Mouse (Mus musculus): ENCODE results near the gene Tango2. TPM values are rescaled to one million over a fixed set of nuclear protein-coding genes. Genes with fewer than 3 reads are reported as not detected.

The Tango2 gene
- polyA plus RNA-seq, 1 experiment from 2014 or later: 29.1 TPM

GRCm38 (mm10) chr16:18379338-18380001, 31.6 kb upstream of the Tango2 start:
- H3K4me1 ChIP-seq: peaks cover 75% of the 10 kb centered on the region
- no peak overlapping the region for H3K4me3 ChIP-seq
- H3K27me3 ChIP-seq (replicated peaks; ENCODE audit: low read depth, poor library complexity, severe bottlenecking): no peaks in the 10 kb centered on the region
- no peaks in the 10 kb centered on the region for H3K9me3 ChIP-seq
- H3K36me3 ChIP-seq (replicated peaks): no peaks in the 10 kb centered on the region
- H3K27ac ChIP-seq (replicated peaks): peak overlapping the region; percentile 83
- WGBS: 77% methylated on average over 8 of the region's 8 CpGs
- DNase-seq (ENCODE audit: low spot score): no peak

DNA sequence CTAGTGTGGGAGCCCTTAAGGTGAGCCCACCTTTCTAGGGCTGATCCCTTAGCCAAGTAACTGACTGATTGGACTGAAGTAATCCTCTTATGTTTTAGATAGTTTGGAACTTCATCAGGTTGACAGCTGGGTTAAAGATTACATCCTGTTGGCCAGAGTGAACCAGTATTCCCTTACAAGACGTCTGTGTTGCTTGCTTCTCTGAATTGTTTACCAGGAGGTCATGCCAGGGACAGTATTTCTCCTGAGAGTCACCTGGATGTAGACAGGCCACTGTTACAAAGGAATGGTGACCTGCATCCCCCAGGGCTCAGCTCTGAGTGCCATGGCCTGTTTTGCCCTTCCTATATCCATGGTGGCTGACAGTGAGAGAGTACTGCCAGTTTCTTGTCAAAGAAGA, 30.6 kb upstream of the Tango2 start:
- Histone ChIP-seq H3K4me1 (peaks cover 65% of the 10 kb centered on the region), H3K9me3 (no peaks in the 10 kb centered on the region), H3K36me3 (replicated peaks) (no peaks in the 10 kb centered on the region), H3K27ac (replicated peaks) (peak overlapping the region; percentile 83), H3K4me3 (no peak overlapping the region), H3K27me3 (replicated peaks; ENCODE audit: low read depth, poor library complexity, severe bottlenecking) (no peaks in the 10 kb centered on the region)
- 24% methylated on average over 1 of the region's 1 CpGs for WGBS
- no peak for DNase-seq (ENCODE audit: low spot score)

DNA sequence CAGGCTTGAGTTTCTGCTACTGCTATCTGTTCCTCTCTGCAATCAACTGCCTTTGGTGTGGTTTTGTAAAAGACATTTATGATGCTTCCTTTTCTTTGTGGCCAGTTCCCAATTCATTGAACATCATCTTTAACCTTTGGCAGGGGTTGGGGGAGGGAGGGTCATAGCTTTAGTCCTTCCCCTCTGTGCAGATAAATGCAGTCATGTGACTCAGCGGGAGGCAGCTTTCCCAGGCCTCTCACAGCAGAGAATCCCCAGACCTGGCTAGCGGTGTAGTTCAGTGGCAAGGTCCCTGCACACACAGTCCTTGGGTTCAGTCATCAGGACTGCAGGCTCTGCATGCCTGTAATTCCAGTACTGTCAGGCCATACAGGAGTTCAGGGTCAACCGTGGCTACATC, 29.3 kb upstream of the Tango2 start:
- DNase-seq (ENCODE audit: low spot score): no peak
- peak overlapping the region; percentile 52 for H3K27ac ChIP-seq (replicated peaks)
- 25% methylated on average over 3 of the region's 3 CpGs for WGBS
- no peaks in the 10 kb centered on the region for H3K36me3 ChIP-seq (replicated peaks)
- H3K4me1 ChIP-seq: peaks cover 52% of the 10 kb centered on the region
- H3K9me3 ChIP-seq: no peaks in the 10 kb centered on the region
- H3K27me3 ChIP-seq (replicated peaks; ENCODE audit: low read depth, poor library complexity, severe bottlenecking): no peaks in the 10 kb centered on the region
- no peak overlapping the region for H3K4me3 ChIP-seq

GRCm38 (mm10) chr16:18376297-18376954, 28.5 kb upstream of the Tango2 start:
- no peaks in the 10 kb centered on the region for H3K27me3 ChIP-seq (replicated peaks; ENCODE audit: low read depth, poor library complexity, severe bottlenecking)
- 82% methylated on average over 7 of the region's 7 CpGs for WGBS
- H3K4me1 ChIP-seq: peaks cover 45% of the 10 kb centered on the region
- no peaks in the 10 kb centered on the region for H3K9me3 ChIP-seq
- DNase-seq (ENCODE audit: low spot score): no peak
- no peak overlapping the region for H3K4me3 ChIP-seq
- H3K36me3 ChIP-seq (replicated peaks): no peaks in the 10 kb centered on the region
- H3K27ac ChIP-seq (replicated peaks): no peak overlapping the region

GRCm38 (mm10) chr16:18373632-18374031, 25.7 kb upstream of the Tango2 start:
- no peak for DNase-seq (ENCODE audit: low spot score)
- 93% methylated on average over 4 of the region's 4 CpGs for WGBS

GRCm38 (mm10) chr16:18370197-18370596, 22.3 kb upstream of the Tango2 start:
- 92% methylated on average over 3 of the region's 3 CpGs for WGBS
- Histone ChIP-seq H3K4me3 (no peak overlapping the region), H3K27me3 (replicated peaks; ENCODE audit: low read depth, poor library complexity, severe bottlenecking) (no peaks in the 10 kb centered on the region), H3K4me1 (no peaks in the 10 kb centered on the region), H3K9me3 (no peaks in the 10 kb centered on the region), H3K27ac (replicated peaks) (no peak overlapping the region), H3K36me3 (replicated peaks) (no peaks in the 10 kb centered on the region)
- DNase-seq (ENCODE audit: low spot score): no peak

More at GRCm38 (mm10) chr16:18373632-18374031, 25.7 kb upstream of the Tango2 start:
- no peak overlapping the region for H3K27ac ChIP-seq (replicated peaks)
- no peaks in the 10 kb centered on the region for H3K9me3 ChIP-seq
- H3K36me3 ChIP-seq (replicated peaks): no peaks in the 10 kb centered on the region
- H3K4me3 ChIP-seq: no peak overlapping the region
- H3K4me1 ChIP-seq: peaks cover 17% of the 10 kb centered on the region
- H3K27me3 ChIP-seq (replicated peaks; ENCODE audit: low read depth, poor library complexity, severe bottlenecking): no peaks in the 10 kb centered on the region

DNA sequence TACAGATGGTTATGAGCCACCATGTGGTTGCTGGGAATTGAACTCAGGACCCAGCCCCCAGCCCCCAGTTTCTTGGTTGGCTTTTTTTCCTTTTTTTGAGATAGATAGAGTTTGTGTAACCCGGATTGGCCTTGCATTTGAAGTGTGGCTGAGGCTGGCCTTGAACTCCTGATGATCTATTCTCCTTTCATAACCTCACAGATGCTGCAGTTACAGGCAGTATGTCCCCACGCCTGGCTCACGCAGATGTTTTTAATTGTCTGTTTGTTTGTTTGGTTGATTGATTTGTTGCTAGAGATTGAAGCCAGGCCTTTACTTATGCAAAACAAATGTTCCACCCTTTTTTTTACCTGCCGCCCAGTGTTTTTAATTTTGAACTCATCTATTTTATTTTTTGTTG, 18.9 kb upstream of the Tango2 start:
- Histone ChIP-seq H3K4me1 (no peaks in the 10 kb centered on the region), H3K27ac (replicated peaks) (no peak overlapping the region), H3K4me3 (no peak overlapping the region), H3K36me3 (replicated peaks) (peaks cover 11% of the 10 kb centered on the region), H3K27me3 (replicated peaks; ENCODE audit: low read depth, poor library complexity, severe bottlenecking) (no peaks in the 10 kb centered on the region), H3K9me3 (no peaks in the 10 kb centered on the region)
- WGBS: 73% methylated on average over 4 of the region's 4 CpGs
- DNase-seq (ENCODE audit: low spot score): no peak

- no peaks in the 10 kb centered on the region for H3K27me3 ChIP-seq (replicated peaks; ENCODE audit: low read depth, poor library complexity, severe bottlenecking)
- H3K4me1 ChIP-seq: no peaks in the 10 kb centered on the region
- DNase-seq (ENCODE audit: low spot score): no peak
- H3K27ac ChIP-seq (replicated peaks): no peak overlapping the region
- H3K9me3 ChIP-seq: no peaks in the 10 kb centered on the region
- peaks cover 14% of the 10 kb centered on the region for H3K36me3 ChIP-seq (replicated peaks)
- 77% methylated on average over 8 of the region's 8 CpGs for WGBS
- no peak overlapping the region for H3K4me3 ChIP-seq
Measured at GRCm38 (mm10) chr16:18362948-18363347, 15.0 kb upstream of the Tango2 start.

DNA sequence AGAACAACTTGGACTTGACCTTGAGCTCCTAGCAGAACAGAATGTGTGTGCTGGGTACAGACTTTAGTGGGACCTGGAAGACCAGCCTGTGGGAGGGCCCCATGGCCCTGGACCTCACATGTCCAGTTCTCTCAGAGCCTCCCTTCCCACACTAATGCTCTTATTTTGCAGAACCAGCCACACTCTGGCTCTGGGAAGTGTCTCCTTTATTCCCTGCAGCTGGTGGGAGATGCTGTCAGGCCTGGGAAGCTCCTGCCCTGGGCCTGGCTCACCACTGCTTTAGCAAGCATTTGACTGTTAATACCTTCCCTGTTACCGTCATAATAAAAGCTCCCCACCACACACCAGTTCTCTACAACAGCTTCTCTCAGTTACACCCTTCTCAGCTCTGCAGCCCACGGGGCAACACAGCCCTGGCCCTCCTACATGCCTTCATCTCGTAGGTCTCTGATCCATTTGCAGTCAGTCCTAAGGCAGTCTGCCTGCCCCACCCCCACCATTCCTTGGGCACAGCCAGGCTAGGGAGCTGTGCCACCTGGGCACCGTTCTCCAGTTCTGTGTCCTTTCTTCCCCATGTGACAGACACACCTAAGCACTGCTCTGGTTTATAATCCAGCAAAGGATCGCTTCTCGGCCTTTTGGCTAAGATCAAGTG, 12.4 kb upstream of the Tango2 start:
- Histone ChIP-seq H3K36me3 (replicated peaks) (peaks cover 14% of the 10 kb centered on the region), H3K27ac (replicated peaks) (no peak overlapping the region), H3K27me3 (replicated peaks; ENCODE audit: low read depth, poor library complexity, severe bottlenecking) (no peaks in the 10 kb centered on the region), H3K4me3 (no peak overlapping the region), H3K4me1 (no peaks in the 10 kb centered on the region), H3K9me3 (no peaks in the 10 kb centered on the region)
- WGBS: 77% methylated on average over 6 of the region's 6 CpGs
- DNase-seq (ENCODE audit: low spot score): no peak

- 0 out of 2 replicates have a peak, but pooled peaks cover 6% of the 10 kb centered on the region for H3K36me3 ChIP-seq (replicated peaks)
- no peak overlapping the region for H3K27ac ChIP-seq (replicated peaks)
- H3K4me1 ChIP-seq: no peaks in the 10 kb centered on the region; the same call in 1 of the 2 replicates
- no peaks in the 10 kb centered on the region for H3K9me3 ChIP-seq
- no peaks in the 10 kb centered on the region for H3K27me3 ChIP-seq (replicated peaks; ENCODE audit: low read depth, poor library complexity, severe bottlenecking)
- H3K4me3 ChIP-seq: no peak overlapping the region
- 88% methylated on average over 6 of the region's 6 CpGs for WGBS
- no peak for DNase-seq (ENCODE audit: low spot score)
Measured at GRCm38 (mm10) chr16:18357977-18358376, 10.1 kb upstream of the Tango2 start.

- H3K36me3 ChIP-seq (replicated peaks): 0 out of 2 replicates have a peak, but pooled peaks cover 6% of the 10 kb centered on the region
- H3K27me3 ChIP-seq (replicated peaks; ENCODE audit: low read depth, poor library complexity, severe bottlenecking): no peaks in the 10 kb centered on the region
- WGBS: 92% methylated on average over 1 of the region's 1 CpGs
- H3K27ac ChIP-seq (replicated peaks): no peak overlapping the region
- H3K9me3 ChIP-seq: no peaks in the 10 kb centered on the region
- H3K4me1 ChIP-seq: no peaks in the 10 kb centered on the region; the same call in 1 of the 2 replicates
- no peak for DNase-seq (ENCODE audit: low spot score)
- H3K4me3 ChIP-seq: no peak overlapping the region
Measured at GRCm38 (mm10) chr16:18356961-18357360, 9.1 kb upstream of the Tango2 start.

- H3K36me3 ChIP-seq (replicated peaks): 0 out of 2 replicates have a peak, but pooled peaks cover 5% of the 10 kb centered on the region
- no peak overlapping the region for H3K4me3 ChIP-seq
- DNase-seq (ENCODE audit: low spot score): no peak
- H3K9me3 ChIP-seq: no peaks in the 10 kb centered on the region
- 71% methylated on average over 1 of the region's 1 CpGs for WGBS
- peaks cover 31% of the 10 kb centered on the region for H3K27me3 ChIP-seq (replicated peaks; ENCODE audit: low read depth, poor library complexity, severe bottlenecking)
- no peak overlapping the region for H3K27ac ChIP-seq (replicated peaks)
- peaks cover 15% of the 10 kb centered on the region for H3K4me1 ChIP-seq
Measured at GRCm38 (mm10) chr16:18353106-18353505, 5.2 kb upstream of the Tango2 start.
